Mouse (Mus musculus): ENCODE data around the gene Thop1.

DNA sequence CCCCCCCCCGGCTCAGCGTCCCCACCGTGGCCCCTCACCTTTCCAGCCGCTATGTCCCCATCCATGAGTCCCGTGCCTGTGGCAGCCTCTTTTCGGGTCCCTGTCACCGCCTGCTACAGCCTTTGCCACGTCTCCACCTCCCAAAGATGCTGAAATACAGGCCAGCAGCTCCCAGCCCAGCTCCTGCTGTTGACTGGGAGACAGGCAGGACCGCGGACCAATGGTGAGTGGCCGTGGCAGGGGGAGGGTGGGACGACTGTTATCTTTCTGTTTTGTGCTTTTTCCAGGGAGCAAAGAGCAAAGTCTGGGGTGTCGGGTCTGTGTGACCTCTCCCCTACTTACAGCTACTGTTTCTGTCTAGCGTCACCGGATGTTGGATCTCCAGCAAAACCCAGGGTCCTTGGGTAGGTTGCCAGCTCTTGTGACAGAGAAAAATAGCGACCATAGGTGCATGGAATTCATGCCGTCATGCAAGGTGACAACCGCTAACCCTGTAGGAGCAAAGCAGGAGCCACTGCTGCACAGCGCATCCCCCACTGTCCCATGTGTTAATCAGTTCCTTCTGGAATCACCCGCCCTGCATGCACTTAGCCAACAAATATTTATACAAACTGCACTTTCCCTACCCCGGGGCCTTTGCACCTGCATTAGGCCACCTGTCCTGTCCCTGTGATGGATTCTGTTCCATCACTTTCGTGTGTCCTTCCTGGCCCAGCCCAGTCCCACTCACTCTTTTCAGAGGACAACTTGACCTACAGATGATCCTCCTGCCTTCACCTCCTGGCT lies 22.8 kb downstream of the Thop1 start:
- TF ChIP-seq CTCF (IDR thresholded peaks at IDR 0.05; ENCODE audit: low read depth), result no peak
- TF ChIP-seq EP300 (IDR thresholded peaks at IDR 0.05; ENCODE audit: low read depth), result no peak
